Mouse (Mus musculus): ENCODE measurements at regions not wholly inside any gene's neighbourhood (a gene's known extent, or its start where the extent isn't known, plus 50 kb on each side); places are given as distances from the start of the nearest gene placed in this dataset.
A peak's percentile ranks its signal among the peaks of the same experiment; 100 is the strongest.

GRCm38 (mm10) chrX:129272135-129272534, 477.4 kb upstream of the Diaph2 start:
- Histone ChIP-seq H3K27me3 (ENCODE audit: control insufficient read depth, insufficient read depth, low read length) (no peaks in the 10 kb centered on the region), H3K9ac (replicated peaks; ENCODE audit: low read length) (no peak overlapping the region), H3K9me3 (replicated peaks; ENCODE audit: control insufficient read depth, low read length) (no peaks in the 10 kb centered on the region), H3K36me3 (replicated peaks; ENCODE audit: control insufficient read depth, insufficient read depth, low read depth, low read length) (no peaks in the 10 kb centered on the region), H3K27ac (replicated peaks; ENCODE audit: low read depth, low read length) (no peak overlapping the region), H3K4me1 (ENCODE audit: control insufficient read depth, insufficient read depth, low read length) (no peaks in the 10 kb centered on the region), H3K4me2 (ENCODE audit: low read depth, low read length) (no peak overlapping the region), H3K4me3 (ENCODE audit: low read depth, low read length) (no peak overlapping the region)
- ATAC-seq (replicated peaks; ENCODE audit: insufficient number of reproducible peaks, low FRiP score, low TSS enrichment, low read depth) = no peak
- no peak for DNase-seq (ENCODE audit: low spot score)

- H3K27ac ChIP-seq (replicated peaks; ENCODE audit: low read depth, low read length) = no peak overlapping the region
- 44% methylated on average over 5 of the region's 5 CpGs for WGBS
- no peak overlapping the region for H3K4me2 ChIP-seq (ENCODE audit: low read depth, low read length)
- ATAC-seq (replicated peaks; ENCODE audit: insufficient number of reproducible peaks, low FRiP score, low TSS enrichment, low read depth) (no peak), DNase-seq (ENCODE audit: low spot score) (peak; percentile 76)
- no peak overlapping the region for H3K4me3 ChIP-seq (ENCODE audit: low read depth, low read length)
- no peaks in the 10 kb centered on the region for H3K9me3 ChIP-seq (replicated peaks; ENCODE audit: control insufficient read depth, low read length)
- H3K27me3 ChIP-seq (ENCODE audit: control insufficient read depth, insufficient read depth, low read length) = no peaks in the 10 kb centered on the region
- no peaks in the 10 kb centered on the region for H3K36me3 ChIP-seq (replicated peaks; ENCODE audit: control insufficient read depth, insufficient read depth, low read depth, low read length)
- no peak overlapping the region for H3K9ac ChIP-seq (replicated peaks; ENCODE audit: low read length)
- no peaks in the 10 kb centered on the region for H3K4me1 ChIP-seq (ENCODE audit: control insufficient read depth, insufficient read depth, low read length)
Observed at GRCm38 (mm10) chrX:129303987-129304386, 445.6 kb upstream of the Diaph2 start.

GRCm38 (mm10) chrX:129309380-129309779, 440.2 kb upstream of the Diaph2 start:
- Histone ChIP-seq H3K9me3 (replicated peaks; ENCODE audit: control insufficient read depth, low read length) (no peaks in the 10 kb centered on the region), H3K27me3 (ENCODE audit: control insufficient read depth, insufficient read depth, low read length) (no peaks in the 10 kb centered on the region), H3K9ac (replicated peaks; ENCODE audit: low read length) (no peak overlapping the region), H3K4me3 (ENCODE audit: low read depth, low read length) (no peak overlapping the region), H3K4me1 (ENCODE audit: control insufficient read depth, insufficient read depth, low read length) (no peaks in the 10 kb centered on the region), H3K27ac (replicated peaks; ENCODE audit: low read depth, low read length) (no peak overlapping the region), H3K4me2 (ENCODE audit: low read depth, low read length) (no peak overlapping the region), H3K36me3 (replicated peaks; ENCODE audit: control insufficient read depth, insufficient read depth, low read depth, low read length) (no peaks in the 10 kb centered on the region)
- ATAC-seq (replicated peaks; ENCODE audit: insufficient number of reproducible peaks, low FRiP score, low TSS enrichment, low read depth) (no peak), DNase-seq (ENCODE audit: low spot score) (no peak)

- Histone ChIP-seq H3K27ac (replicated peaks; ENCODE audit: low read depth, low read length) (no peak overlapping the region), H3K9me3 (replicated peaks; ENCODE audit: control insufficient read depth, low read length) (no peaks in the 10 kb centered on the region), H3K4me2 (ENCODE audit: low read depth, low read length) (no peak overlapping the region), H3K36me3 (replicated peaks; ENCODE audit: control insufficient read depth, insufficient read depth, low read depth, low read length) (no peaks in the 10 kb centered on the region), H3K4me3 (ENCODE audit: low read depth, low read length) (no peak overlapping the region), H3K27me3 (ENCODE audit: control insufficient read depth, insufficient read depth, low read length) (no peaks in the 10 kb centered on the region), H3K9ac (replicated peaks; ENCODE audit: low read length) (no peak overlapping the region), H3K4me1 (ENCODE audit: control insufficient read depth, insufficient read depth, low read length) (no peaks in the 10 kb centered on the region)
- 66% methylated on average over 1 of the region's 1 CpGs for WGBS
- DNase-seq (ENCODE audit: low spot score) = no peak
- ATAC-seq (replicated peaks; ENCODE audit: insufficient number of reproducible peaks, low FRiP score, low TSS enrichment, low read depth) = no peak
Observed at GRCm38 (mm10) chrX:129329441-129329840, 420.1 kb upstream of the Diaph2 start.

- H3K36me3 ChIP-seq (replicated peaks; ENCODE audit: control insufficient read depth, insufficient read depth, low read depth, low read length) = no peaks in the 10 kb centered on the region
- WGBS = 100% methylated on average over 1 of the region's 1 CpGs
- no peak overlapping the region for H3K4me2 ChIP-seq (ENCODE audit: low read depth, low read length)
- no peaks in the 10 kb centered on the region for H3K27me3 ChIP-seq (ENCODE audit: control insufficient read depth, insufficient read depth, low read length)
- H3K9ac ChIP-seq (replicated peaks; ENCODE audit: low read length) = no peak overlapping the region
- no peak overlapping the region for H3K27ac ChIP-seq (replicated peaks; ENCODE audit: low read depth, low read length)
- ATAC-seq (replicated peaks; ENCODE audit: insufficient number of reproducible peaks, low FRiP score, low TSS enrichment, low read depth) (no peak), DNase-seq (ENCODE audit: low spot score) (no peak)
- no peaks in the 10 kb centered on the region for H3K4me1 ChIP-seq (ENCODE audit: control insufficient read depth, insufficient read depth, low read length)
- no peaks in the 10 kb centered on the region for H3K9me3 ChIP-seq (replicated peaks; ENCODE audit: control insufficient read depth, low read length)
- H3K4me3 ChIP-seq (ENCODE audit: low read depth, low read length) = no peak overlapping the region
Observed at GRCm38 (mm10) chrX:129332810-129333209, 416.7 kb upstream of the Diaph2 start.
